Comparison of ENCODE assay signal across 25 mouse cellular contexts in genomic region chr13:43286836-43287235, GRCm38 (mm10).
"Had no signal": no experiment of that assay in that cellular context is flagged by ENCODE, and none has a peak within 500 bp of the region (broad histone marks: within the 10 kb centered on the region; RNA-seq: fewer than 3 reads in every experiment).

No protein-coding gene starts in this region.

- H3K27ac ChIP-seq: limb, embryonic 12.5 days; limb, embryonic 15.5 days; liver, embryonic 14.5 days; midbrain, embryonic 10.5 days; midbrain, embryonic 13.5 days; stomach, postnatal 0 days had no signal

- H3K4me3 ChIP-seq: left cerebral cortex, adult 2 months; limb, embryonic 12.5 days; limb, embryonic 15.5 days; megakaryocyte, embryonic 14.5 days; midbrain, embryonic 10.5 days; midbrain, embryonic 13.5 days had no signal

- H3K9ac ChIP-seq: limb, embryonic 12.5 days; limb, embryonic 15.5 days; liver, embryonic 14.5 days; liver, postnatal 0 days; lung, embryonic 14.5 days; midbrain, embryonic 13.5 days had no signal

- H3K36me3 ChIP-seq: limb, embryonic 12.5 days; limb, embryonic 15.5 days; midbrain, embryonic 10.5 days; midbrain, embryonic 13.5 days had no signal

- H3K9me3 ChIP-seq: limb, embryonic 12.5 days; limb, embryonic 15.5 days; megakaryocyte, embryonic 14.5 days; midbrain, embryonic 10.5 days; midbrain, embryonic 13.5 days had no signal

- H3K4me2 ChIP-seq: limb, embryonic 12.5 days; limb, embryonic 15.5 days; liver, embryonic 11.5 days; lung, embryonic 14.5 days; midbrain, embryonic 13.5 days had no signal

- ATAC-seq: liver, postnatal 0 days; midbrain, embryonic 13.5 days; midbrain, embryonic 16.5 days had no signal

- H3K27me3 ChIP-seq: limb, embryonic 12.5 days; limb, embryonic 15.5 days; megakaryocyte, embryonic 14.5 days; midbrain, embryonic 13.5 days had no signal

- H3K4me1 ChIP-seq: limb, embryonic 15.5 days had no signal

- DNase-seq: kidney, adult 8-10 months; kidney, postnatal 14 days; kidney, postnatal 4 days; layer of hippocampus, adult 9-11 months; left cerebral cortex, postnatal 4 days; liver, postnatal 0 days; lung, embryonic 14.5 days; lung, postnatal 10 days; lung, postnatal 36 days; right cerebral cortex, adult 18-20 months; right cerebral cortex, postnatal 14 days; right cerebral cortex, postnatal 4 days; thymus, adult 2 months; thymus, postnatal 14 days; thymus, postnatal 4 days had no signal
